Mouse (Mus musculus): ENCODE results near the gene Tmigd1.
"Not testable (repeated sequence)": the region's sequence is repeated elsewhere in the genome, so short reads cannot be mapped to it uniquely, and the experiment has no call there.

Tmigd1 gene

DNA sequence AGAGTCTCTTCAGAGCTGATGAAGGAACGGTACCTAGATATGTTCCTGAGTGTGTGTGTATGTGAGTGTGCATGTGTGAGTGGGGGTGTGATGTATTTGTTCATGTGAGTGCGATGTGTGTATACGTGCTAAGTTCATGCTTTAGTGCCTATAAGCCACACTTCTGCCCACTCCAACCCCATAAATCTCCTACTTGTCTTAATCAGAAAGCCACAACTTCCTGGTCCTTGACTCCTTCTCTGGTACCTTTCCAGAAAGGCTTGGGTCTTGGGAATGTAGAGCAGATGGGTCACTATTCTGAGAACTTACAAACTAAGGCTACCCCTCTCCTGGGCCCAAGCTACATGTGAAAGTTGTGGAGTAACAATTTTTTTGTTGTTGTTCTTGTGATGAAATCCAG lies 3.2 kb upstream of the Tmigd1 start:
- no peak for DNase-seq (ENCODE audit: low spot score)

DNA sequence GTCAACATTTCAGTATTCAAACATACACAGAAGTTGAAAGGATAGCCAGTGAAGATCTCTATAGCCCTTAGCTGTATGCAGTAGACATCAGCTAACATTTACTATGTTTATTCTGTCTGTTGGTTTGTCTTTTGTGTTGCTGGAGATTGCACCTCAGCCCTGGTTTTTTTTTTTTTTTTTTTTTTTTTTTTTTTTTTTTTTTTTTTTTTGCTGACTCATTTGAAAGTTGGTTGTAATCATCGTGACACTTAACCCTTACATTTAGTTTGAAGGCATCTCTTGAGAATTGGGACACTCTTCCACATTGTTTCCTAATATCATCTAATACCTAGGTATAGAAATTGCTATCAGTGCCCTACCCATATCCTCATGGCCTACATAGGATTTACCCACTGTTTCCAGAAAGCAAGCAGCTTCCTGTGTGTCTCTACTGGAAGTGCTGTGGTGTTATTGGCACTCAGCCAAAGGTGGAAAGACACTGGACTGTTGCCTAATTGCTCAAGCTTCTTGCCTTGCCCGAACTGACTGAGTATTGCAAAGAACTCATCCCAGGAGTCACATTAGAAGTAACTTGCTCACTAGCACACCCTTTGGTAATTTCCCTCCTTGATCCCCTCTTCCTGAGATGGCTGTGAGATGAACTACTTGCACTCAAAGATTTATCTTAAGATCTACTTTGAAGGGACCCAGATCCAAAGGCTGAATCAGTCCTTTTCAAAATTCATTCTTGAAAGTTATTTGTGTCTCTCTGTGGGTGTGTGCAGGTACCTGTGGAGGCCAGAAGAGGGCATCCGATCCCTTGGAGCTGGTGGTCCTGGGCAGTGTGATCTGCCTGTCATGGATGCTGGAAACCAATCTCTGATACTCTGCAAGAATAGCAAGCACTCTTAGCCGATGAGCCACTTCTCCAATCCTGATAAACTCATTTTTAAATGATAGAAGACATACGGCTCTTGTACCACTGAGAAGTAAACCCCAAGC lies 1.9 kb upstream of the Tmigd1 start:
- DNase-seq (ENCODE audit: low spot score), result no peak

DNA sequence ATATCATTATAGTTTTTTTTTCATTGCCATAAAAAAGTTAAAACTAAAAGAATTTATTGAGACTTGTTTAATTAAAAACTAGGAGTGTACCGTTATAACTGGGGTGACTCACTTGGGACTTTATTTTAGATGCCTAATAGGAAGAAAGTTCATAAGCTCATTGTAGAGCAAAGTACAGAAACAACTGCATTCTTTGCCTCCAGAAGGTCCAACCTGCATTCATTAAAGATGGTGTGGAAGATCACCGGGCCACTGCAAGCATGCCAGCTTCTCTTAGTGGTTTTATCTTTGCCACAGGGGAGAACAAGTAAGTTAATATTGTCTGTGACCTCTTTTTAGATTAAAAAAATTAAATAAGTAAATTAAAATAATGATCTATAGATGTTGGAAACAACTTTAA lies 2.4 kb downstream of the Tmigd1 start:
- no peak for DNase-seq (ENCODE audit: low spot score)

DNA sequence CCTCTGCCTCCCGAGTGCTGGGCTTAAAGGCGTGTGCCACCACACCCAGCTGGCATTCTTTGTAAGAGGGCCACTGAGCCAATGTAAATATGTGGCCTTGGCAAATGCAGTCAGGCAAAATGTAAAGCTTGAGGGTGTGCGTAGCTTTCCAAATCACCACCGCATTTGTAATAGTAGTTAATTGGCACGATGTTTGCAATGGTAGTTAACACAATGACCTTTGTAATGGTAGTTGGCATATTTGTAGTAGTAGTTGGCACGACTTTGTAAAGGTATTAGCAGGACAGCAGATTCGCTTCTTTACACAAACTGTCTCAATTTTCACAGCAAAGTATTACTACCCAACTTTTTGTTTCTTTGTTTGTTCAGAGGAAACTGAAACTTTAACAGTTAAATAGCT lies 6.7 kb downstream of the Tmigd1 start:
- DNase-seq (ENCODE audit: low spot score), result no peak

DNA sequence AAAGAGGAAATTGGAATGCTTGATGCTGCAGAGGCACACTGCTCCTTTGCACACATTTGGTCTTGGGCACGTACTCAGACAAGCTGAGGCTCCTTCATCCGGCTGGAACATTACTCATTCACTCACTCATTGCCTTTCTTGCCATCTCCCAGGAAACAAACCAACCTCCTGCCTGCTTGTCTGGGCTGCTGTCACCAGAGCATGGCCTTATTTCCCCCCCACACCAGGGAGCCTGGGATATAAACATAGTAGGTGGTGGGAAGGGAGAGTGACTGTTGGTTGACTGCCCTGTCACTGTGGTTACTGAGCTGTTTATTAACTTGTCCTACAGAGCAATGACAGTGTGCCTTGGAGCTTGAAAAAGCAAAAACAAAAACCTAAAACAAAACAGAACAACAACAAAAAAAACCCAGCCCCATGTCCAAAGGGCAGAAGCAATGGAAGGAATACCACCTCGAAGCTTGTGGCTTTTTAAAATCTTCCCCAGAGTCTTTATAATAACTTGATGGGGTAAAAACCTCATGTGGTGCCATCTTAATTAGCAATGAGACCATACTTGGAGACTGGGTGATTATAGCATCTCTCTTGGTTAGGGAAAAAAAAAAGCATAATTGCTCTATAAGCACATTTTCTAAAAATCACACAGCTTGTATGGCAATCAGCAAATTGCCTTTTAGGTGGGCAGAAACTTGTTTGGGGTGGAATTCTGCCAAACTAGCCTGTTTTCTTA lies 9.5 kb downstream of the Tmigd1 start:
- DNase-seq (ENCODE audit: low spot score), result no peak

DNA sequence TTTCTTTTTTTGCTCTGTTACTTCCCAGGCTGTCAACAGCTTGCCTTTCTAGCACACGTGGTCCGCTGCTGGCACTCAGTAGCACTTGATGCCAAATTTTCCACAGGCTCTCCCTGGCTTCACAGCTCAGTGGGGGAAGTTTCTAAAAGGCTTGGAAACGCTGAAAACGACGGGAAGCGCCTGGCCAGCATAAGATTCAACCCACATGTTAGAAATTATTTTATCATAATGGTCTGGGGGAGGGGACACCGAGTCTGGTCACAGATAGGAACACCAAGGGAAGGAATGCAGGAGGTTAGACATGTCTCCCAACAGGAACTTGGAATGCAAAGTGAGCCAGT lies 10.1 kb downstream of the Tmigd1 start:
- DNase-seq (ENCODE audit: low spot score), result no peak

DNA sequence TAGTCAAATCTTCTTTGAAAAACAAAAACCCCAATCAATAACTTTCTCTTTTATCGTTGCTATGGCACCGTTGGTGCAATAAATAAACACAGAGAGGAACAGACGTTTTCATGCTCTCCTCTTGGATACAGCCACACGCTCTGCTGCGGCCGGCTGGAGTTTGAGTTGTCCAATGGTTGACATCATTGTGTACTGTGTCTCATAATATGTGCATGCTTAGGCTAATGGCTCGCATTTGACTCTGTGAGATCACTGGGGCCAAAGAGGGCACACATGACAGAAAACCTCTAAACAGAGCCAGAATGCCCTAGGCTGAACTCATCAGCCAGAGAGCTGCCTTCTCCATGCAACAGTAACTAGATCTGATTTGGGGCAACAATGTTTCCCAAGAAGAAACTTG lies 12.4 kb downstream of the Tmigd1 start:
- no peak for DNase-seq (ENCODE audit: low spot score)

DNA sequence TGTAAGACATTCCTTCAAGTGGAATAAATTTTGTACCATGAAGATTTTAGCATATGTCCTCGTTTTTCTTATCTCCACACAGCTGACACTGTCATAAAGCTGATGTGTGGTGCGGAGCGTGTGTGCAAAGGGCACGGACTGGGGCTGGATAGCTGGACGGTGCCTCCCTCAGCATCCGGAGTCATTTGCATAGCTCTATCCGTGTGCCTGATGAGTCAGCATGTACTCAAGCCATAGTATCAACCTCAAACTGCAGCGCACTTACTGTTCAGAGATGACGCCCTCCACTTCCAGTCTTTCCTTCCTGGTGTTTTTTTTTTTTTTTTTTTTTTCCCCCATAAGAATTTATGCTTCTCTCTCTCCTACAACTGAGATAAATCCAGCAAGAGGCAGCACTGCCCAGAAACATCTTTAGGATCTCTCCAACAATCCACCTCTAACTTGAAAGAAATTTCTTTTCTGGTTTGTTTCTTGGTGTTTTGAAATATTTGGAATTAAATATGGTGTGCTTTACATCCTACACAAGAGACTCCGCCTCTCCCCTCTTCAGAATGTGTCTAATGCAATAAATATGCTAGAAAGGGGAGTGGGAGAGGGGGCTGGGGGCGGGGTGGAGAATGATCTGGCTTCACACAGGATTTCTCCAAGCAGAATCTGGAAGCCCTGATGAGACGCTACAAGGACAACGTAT lies 14.7 kb downstream of the Tmigd1 start:
- no peak for DNase-seq (ENCODE audit: low spot score)

DNA sequence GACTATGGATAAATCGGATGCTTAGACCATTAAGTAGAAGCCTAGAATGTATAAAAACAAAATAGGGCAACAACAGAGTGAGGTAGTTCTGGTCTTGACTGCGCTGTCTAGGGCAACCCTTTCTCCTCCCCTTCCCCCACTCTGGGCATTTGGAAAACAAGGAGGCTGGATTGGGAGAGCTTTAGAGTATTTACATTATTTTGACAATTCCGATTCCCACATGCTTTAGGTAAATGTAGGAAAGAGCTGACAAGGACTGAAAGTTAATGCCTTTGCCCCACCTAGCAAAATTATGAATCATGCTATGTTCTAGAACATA lies 15.2 kb downstream of the Tmigd1 start:
- DNase-seq (ENCODE audit: low spot score), result no peak

DNA sequence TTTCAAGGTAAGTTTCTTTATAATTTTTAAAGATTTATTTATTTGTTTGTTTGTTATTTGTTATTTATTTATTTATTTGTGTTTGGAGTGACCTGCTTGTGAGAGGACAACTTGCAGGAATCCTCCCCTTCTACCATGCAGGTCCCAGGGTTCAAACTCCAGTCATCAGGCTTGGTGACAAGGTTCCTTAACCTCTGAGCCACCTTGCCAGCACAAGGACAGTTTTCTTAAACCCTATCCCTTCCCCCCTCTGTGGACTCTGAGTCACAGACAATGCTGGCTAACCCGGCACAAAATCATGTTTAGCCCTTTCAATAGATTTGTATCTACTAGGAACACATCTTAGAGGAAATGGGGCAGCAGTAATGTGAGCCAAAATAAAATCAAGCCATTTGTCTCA lies 18.6 kb downstream of the Tmigd1 start:
- DNase-seq (ENCODE audit: low spot score), result no peak

DNA sequence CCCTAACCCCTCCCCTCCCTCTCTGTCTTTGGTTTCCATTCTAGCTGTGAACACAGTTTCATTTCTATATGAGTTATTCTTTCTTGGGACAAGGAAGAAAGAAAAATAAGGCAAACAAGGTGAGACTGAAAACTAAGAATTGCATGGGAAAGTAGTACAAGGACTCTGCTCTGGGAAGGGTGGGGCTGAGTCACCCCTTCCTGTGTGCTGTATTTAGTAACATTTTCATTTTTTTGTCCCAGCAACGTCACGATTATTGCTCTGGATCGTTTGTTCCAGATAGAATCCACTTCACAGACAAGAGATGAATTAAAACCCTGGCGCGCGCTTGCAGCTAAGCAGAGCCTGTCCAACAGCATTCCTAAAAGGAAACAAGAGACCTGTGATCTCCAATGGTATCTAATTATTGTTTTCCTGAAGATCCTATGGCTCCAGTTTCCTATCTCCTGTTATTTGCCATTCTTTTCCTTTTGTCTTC lies 22.8 kb downstream of the Tmigd1 start, which contains the start of gene Blmh:
Blmh (plus strand) TSS at position 51 of the 478 bp plus-strand sequence.
- no peak for DNase-seq (ENCODE audit: low spot score)

DNA sequence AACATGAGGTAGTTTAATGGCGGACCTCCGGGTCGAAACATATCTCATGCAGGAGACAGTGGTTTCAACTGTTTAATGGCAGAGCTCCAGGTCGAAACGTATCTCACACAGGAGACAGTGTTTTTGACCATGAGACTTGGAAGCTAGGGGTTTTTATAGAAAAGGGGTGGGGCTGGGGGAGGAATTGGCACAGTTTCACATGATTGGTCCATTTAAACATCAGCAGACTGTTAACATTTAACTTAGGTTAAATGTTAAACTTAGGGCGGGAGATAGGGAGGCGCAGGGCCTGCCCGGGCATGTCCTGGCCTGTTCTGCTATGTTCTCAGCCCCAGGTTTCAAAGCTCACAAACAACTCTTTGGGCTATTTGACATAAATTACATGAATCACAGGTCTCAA lies 26.6 kb downstream of the Tmigd1 start:
- not testable (repeated sequence) for DNase-seq (ENCODE audit: low spot score)

DNA sequence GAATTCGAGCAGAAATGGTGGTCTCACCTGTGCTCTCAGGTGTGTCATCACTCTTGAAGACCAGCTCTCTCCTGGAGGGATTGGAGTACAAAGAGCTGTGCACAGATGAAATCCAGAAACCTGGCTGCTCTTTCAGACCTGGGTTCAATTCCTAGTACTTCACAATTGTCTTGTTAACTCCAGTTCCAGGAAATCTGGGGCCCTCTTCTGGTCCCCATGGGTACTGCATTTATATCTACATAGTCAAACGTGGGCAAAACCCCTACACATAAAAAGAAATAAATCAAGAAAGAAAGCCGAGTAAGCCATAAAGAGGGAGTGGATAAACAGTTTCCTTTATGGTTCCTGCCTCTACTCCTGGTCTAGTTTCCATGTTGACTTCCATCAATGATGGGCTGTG lies 31.2 kb downstream of the Tmigd1 start:
- DNase-seq (ENCODE audit: low spot score), result no peak

DNA sequence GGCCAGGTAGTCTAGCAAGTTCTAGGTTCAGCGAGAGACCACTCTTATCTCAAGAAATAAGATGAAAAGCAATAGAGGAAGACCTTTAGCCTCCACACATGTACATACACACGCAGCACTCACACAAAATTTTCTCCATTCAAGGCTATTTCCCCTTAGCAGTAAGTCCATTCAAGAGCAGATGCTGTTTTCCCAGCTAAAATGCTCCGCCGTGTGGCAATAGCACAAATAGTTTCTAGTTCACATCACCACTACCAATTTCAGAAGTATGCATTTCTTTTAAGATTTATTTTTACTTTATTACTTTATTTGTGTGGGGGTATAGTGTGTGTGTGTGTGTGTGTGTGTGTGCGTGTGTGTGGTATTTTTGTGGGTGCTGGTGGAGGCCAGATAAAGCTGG lies 34.6 kb downstream of the Tmigd1 start:
- no peak for DNase-seq (ENCODE audit: low spot score)

DNA sequence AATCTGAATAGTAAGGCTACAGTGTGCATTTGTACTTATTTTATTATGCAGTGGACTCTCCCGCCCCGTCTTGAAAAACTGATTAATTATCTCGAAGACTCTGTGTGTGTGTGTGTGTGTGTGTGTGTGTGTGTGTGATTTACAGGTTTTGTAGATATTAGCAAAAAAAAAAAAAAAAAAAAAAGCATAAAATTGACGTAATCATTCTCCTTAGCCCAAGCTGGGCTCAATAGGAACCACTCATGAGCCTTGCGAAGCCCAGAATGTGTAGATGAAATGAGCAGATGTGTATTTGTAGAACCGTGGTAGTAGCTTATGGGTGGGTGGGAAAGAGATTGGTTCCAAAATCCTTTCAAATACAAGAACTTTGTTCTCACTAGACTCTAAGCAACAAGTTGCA lies 42.9 kb downstream of the Tmigd1 start:
- DNase-seq (ENCODE audit: low spot score), result no peak

DNA sequence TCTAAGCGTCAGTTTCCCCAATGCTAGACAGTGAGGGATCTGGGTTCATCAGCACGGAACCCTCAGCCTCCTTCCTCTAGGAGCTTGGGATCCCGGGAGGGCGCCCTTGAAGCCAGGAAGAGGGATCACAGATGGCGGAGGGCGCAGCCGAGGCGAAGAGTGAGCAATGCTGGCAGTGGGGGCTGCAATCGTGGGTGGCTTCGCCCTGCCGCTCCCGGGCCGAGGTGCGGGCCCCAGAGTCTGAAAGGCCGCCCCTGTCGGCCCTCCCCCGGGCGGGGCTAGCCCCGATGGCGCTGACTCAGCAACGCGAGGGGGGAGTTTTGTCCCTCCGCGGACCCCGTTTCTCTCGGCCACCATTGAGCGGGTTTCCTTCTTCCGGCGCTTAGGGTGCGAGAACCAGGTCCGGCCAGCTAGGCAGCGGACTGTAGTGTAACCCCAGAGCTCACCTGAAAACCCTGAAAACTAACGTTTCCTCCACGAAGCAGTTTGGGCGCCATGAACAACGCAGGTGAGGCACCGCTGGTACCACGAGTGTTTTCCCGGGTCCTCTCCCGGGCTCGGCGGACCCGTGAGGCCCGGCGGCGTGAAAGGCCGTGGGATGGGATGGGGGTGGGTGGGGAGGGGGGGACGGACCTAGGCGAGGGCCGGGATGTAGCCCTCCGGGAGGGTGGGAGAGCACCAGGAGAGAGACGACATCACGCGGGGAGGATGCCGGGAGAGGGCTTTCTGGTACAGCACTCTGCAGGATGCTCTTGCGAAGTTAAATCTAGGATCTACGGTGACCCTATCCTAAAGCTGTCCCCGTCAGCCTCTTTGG lies 43.6 kb downstream of the Tmigd1 start:
- DNase-seq (ENCODE audit: low spot score), result peak; percentile 79

DNA sequence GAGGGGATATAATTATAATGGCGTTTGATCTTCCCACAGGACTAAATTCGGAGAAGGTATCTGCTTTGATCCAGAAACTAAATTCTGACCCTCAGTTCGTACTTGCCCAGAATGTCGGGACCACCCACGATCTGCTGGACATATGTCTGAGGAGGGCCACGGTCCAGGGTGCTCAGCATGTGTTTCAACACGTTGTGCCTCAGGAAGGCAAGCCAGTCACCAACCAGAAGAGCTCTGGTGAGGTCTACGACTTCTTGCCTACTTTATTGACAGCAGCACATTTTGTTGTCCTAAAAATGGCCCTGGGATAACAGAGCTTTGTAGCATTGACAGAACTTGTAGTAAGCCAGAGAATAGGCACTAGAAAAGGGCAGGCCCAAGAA lies 44.2 kb downstream of the Tmigd1 start:
- DNase-seq (ENCODE audit: low spot score), result peak; percentile 1

DNA sequence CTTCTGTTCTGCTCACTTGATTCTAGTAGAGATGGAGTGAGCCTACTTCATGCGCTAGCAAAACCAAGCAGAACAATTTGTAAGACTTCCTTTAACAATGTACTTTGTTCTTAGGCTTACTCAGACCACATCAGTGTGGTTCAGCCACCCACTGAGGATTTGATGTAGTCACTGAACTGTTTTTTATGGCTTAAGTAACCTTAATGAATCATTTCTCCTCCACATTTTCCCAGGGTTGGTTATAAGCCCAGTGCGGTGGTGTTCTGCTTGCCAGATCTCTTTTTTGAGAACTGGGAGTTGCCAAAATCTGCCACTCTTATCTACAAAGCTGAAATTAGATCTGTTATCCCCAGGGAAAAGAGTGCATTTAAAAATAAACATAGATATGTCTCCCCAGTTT lies 51.6 kb downstream of the Tmigd1 start:
- no peak for DNase-seq (ENCODE audit: low spot score)

DNA sequence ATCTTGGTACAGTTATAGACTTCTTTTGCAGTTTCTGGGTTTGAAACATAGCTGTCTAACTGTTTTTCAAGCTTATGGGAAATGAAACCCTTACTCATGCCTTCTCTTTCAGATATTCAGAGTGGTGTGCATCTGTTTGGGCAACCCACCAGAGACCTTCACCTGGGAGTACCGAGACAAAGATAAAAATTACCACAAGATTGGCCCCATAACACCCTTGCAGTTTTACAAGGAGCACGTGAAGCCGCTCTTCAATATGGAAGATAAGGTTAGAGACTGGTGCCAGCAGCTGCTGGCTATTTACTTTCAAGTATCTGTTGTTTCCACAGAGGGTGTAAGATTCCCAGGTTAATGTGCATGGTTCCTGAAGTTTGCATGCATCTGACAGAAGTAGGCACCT lies 63.7 kb downstream of the Tmigd1 start:
- DNase-seq (ENCODE audit: low spot score), result no peak

All from spleen, adult 12 weeks (tissue).